Mouse (Mus musculus): ENCODE measurements at regions not wholly inside any gene's neighbourhood (a gene's known extent, or its start where the extent isn't known, plus 50 kb on each side); places are given as distances from the start of the nearest gene placed in this dataset.
A peak's percentile ranks its signal among the peaks of the same experiment; 100 is the strongest.

DNA sequence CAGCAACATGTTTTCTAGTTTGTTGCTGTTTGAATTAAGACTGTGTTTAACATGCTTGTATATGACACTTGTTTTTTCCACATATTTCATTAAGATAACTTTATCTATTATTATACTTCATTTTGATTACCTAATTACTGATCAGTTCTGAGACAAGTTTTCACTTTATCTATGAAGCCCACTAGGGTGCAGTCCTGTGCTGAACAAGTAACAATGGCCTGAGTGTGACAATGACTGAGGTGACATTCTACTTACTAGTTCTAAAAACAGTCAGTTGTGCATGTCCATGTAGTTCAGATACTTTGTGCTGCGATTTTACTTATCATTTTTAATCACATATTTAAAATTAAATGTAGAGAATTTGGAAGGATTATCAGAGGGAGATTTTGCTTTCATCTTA is 1795.2 kb upstream of the Gm37988 start:
- no peak for DNase-seq

DNA sequence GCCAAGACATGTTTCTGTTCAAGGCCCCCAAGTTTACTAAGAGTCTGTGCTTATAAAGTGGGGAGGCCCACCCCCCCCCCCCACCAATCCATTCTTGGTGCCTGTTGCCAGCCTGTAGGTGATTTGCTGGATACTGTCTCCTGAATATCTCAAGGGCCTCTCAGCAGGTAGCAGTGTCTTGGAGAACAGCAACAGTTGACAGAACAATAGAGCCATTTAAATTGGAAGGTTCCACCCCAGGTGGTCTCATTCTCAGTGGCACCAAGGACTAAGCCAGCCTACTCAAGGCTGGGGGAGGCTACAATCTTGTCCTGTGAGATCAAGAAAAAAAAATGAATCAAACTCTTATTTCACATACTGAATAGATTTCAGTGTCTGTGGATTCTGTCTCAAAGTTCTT is 1744.9 kb upstream of the Gm37988 start:
- DNase-seq, result no peak

DNA sequence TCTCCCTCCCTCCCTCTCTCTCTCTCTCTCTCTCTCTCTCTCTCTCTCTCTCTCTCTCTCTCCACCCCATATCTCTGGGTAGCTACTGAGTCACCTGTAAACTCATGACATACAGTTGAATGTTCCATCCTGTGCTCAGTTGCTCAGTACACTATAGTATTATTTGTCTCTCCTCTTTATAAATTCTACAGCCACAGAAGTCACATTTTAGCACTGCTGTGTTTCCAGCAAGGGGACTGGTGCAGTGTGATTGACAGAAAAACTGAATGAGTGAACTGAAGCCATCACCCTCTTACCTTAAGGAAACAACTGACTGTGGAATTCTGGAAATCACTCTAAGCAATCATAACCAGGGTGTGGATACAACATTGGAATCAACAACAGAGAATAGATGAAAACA is 1713.3 kb upstream of the Gm37988 start:
- no peak for DNase-seq

DNA sequence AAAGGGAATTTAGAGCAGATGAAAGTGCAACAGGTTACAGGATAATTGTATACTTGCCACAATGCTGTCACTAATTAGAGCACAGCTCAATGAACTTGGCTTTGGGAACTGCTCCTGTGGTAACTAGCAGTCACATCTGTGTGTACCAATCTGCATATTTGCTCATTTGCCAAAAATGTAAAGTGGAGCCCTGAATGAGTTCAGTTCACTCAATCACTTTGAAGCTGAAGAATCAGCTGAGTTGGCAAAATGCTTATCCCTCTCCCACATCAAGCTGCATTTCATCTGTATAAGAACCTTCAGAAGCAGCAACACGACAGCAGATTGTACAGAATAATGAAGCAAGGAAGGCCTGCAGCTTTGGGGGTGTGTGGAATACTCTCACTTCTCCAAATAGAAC is 1712.8 kb upstream of the Gm37988 start:
- DNase-seq, result no peak

DNA sequence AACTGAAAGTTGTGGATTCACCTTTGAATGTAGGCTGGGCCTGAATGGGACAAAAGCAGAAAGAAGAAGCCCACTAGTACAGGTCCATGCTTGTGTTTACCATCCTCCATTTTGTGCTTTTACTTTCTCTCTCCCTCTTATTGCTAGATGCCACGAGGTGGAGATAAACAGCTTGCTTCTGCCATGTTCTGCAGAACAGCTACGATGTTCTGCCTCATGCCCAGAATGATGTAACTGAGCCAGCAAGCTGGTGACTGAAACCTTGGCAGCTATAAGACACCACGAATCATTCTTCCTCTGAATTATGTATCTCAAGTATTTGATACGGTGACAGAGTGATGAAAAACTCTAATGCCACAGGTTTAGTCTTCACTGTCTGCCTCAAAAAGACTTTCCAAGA is 1694.1 kb upstream of the Gm37988 start:
- DNase-seq, result no peak

DNA sequence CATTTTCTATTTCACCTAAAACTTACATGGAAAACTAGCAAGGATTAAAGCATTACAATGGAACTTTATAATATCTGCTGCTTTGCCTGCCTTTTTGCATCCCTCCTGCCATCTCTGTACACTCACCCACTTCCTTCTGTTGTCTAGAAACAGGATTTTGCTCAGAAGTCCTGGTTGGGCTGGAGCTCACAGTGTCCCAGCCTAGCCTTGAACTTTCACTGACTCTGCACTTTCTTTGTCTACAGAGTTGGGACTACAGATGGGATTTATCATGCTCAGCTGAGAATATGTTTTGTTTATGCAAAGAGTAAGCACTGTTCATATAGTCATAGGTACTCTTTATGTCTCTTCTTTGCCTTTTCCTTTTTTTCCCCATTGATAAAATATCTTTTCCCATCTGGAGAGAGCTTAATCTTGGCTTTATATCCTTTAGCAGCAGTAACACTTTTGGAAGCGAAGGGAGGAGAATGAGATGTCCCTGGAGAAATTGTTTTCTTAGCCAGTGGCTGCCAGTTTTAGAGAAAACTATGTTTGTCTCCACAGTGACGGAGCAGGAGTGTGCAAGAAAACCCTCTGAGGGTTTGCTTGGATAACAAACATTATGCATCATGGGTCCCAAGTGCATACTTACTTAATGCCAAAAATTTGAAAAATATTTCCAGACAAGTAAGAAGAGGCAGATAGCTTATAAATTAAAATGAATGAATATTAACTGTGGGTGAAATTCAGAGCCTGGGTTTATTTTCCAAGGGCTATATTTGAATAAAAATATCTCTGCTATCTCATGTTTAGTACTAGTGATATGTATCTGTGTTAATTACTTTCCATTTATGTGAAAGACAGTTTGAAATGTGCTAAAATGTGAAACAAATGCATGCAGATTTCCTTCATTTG is 1687.9 kb upstream of the Gm37988 start:
- DNase-seq, result peak; percentile 3

DNA sequence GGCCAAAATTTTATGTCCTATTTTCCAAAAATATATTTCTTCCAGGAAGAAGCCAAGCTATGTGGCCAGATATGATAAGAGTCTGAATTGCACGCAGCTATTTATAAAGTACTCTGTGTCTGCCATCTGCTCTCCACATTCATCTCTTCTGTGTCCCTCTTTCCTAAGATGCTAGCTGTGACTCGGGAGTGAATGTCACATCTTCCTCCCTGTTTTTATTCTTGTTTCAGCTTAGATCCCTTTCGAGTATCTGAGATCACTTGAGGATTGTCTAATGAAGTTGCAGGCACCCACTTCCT is 1687.4 kb upstream of the Gm37988 start:
- no peak for DNase-seq

DNA sequence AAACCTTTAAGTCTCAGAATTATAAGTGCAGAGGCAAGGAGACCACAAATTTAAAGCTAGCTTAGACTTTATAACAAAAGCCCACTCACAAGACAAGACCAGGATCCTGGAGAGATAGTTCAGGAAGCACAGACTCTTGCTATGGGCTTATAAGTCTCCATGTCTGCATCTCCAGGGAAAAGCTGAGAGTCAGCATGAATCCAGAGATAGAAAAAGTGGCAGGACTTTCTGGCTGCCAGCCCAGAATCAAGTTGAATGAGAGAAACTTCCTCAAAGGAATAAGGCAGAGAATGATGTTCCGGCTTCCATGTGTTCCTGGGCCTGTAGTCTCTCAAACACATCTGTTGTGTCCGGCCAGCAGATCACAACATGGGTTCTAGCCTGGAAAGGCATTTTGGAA is 1686.4 kb upstream of the Gm37988 start:
- DNase-seq, result peak; percentile 19

DNA sequence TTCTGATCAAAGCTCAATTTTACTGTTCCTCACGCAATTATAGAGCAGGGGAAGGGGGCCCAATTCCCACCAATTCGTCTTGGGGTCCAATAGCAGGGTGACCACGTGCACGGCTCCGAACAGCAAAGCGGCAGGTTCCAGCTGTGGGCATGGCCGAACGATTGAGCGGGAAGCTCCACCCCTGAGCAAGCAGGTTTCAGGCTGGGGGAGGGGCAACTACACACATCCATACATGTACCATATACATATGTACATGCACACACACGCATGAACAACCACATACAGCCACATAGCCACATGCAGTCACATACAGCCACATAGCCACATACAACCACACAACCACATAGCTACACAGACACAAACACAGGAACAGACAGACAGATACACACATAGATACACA is 1685.9 kb upstream of the Gm37988 start:
- DNase-seq, result no peak
